Mouse (Mus musculus): Measurements from ENCODE around the gene Hrh1.

DNA sequence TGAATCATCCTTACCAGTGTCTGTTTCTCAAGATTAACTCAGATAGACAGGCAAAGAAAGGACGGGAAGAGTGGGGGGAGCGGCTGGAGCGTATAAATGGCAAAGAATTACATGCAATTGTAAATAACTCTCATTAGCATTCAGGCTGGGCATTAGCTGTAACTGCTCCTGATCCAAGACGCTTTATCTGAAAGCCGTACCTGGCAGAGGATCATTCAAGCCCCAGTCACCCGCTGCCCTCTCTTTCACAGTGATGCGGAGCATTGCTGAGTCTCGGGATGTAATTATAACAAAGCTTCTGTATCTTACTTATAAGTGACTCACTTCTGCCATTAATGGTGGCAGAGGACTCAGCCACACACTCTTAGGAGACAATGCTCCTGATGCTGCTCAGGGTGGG, 3.1 kb downstream of the Hrh1 start:
- no peak for TF ChIP-seq CTCF (IDR thresholded peaks at IDR 0.05; ENCODE audit: control insufficient read depth, insufficient read depth, insufficient replicate concordance, low read depth, low read length)
- no peak for TF ChIP-seq POLR2A (IDR thresholded peaks at IDR 0.05; ENCODE audit: control insufficient read depth, low read depth, low read length)
